Mouse (Mus musculus): ENCODE data around the gene Lhx5.

Gene Lhx5

DNA sequence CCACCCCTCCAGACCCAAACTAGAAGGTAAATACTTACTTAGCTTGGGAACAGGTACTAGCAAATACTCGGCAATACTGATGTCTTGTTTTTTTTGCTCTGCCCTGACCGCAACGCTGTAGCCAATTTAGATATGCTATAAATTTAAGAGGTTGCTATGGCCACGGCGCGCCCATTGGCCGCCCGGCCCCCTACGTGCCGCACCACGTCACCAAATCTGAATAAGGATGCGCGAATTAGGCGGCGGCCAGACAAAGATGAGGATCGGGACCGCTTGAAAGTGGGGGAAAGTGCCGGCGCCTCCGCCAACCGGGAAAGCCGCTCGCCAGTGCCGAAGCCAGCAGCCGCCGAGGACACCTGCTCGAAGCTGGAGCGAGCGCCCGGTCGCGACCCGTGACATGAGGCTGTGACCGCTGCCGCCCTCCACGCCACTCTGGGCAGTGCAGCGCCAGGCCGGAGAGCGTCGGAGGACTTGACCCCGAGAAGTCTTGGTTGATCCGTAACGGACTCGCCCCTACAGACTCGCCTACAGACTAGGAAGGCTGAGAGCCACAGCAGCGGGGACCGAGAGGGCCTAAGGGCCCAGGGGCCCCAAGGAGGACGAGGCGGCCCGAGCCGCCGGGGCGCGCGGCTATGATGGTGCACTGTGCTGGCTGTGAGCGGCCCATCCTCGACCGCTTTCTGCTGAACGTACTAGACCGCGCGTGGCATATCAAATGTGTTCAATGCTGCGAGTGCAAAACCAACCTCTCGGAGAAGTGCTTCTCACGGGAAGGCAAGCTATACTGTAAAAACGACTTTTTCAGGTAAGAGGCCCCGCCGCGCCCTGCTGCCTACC is at the start of gene Lhx5:
Gene Lhx5 (plus strand): TSS at position 51 of the 837 bp plus-strand sequence.
- no peak for DNase-seq (ENCODE audit: low spot score)

DNA sequence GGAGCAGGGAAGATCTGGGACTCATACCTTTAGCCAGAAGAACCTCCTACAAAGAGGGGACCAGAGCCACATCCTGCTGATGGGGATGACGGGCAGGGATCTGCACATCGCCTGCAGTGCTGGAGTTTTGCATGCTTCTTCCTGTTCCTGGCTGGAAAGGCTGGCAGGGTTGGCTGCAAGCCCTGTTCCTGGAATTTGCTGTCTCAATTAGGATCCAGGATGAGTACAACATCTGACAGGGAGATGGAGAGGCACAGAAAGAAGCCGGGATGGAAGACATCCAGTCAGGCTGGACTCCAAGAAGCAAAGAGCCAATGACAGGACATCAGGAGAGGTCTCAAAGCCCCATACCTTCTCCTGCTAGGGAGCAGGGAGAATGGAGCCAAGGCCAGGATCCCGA is 45.1 kb upstream of the Lhx5 start:
- no peak for DNase-seq (ENCODE audit: low spot score)

DNA sequence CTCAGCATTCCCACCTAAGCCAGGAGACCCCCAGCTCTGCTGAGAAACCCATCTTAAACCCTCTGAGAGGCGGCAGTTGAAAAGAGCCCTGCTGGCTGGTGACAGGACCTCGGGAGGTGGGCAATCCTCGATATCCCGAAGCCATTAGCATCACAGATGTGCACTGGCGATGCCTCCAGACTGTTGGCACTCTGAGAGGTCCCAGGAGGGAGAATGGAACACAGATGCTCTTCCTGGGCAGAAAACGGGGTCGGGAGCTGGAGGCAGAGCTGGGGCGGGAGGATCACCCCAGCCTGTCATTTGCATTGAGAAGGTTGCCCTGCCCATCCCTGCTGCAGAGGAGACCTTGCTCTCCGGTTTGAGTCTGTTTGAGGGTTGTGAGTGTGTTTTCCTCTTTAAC is 42.7 kb upstream of the Lhx5 start:
- DNase-seq (ENCODE audit: low spot score) = no peak

DNA sequence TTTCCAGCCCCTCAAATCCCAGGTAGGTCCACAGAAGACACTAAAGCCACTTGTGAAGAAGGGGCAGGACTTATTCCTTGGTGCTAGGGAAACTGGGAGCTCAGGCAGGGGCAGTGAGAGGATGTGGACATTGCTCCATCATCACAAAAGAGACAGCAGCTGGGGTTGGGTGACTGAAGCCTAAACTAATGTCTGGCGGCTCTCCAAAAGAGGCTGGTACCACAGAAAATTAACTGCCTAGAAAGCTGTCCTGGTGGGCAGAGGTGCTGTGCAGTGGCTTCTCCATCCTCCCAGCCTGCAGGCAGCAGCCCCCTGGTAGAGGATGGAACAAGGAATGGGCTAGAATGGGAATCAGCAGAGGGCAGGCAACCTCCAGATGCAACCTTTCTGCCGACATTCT is 41.5 kb upstream of the Lhx5 start:
- no peak for DNase-seq (ENCODE audit: low spot score)

DNA sequence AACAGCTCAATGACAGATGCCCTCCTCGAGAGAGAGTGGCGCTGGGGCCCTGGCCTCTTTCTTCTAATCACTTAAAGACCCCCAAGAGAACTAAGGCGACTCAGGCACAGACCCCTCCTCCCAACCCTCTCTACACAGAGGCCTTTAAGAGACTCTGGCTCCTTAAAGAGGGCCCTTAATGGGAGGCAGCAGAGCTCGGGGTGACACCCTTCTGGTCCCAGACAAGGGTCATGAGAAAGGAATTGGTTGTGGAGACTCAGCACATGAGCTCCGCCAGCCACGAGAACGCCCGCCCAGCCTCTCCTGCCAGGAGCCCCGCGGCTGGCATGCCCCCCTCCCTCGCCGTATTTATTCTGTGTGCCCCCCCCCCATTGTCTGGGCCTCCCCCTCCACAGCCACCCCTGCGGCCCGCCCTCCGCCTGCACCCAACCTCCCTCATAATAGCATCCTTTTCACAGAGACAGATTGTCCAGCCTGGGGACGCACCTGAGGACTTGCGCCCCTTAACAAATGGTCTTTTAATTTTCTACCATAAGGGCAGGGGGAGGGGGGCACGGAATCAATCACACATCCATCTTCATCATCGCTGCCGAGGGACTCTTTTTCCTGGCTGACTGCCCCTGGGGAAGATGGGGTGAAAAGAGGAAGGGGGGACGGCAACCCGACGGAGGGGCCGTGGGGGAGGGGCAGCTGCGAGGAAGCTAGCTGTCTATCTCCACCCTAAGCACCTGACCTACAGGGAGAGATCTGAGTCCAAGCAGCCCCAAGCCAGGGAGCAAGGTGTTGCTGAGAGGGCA is 37.4 kb upstream of the Lhx5 start:
- no peak for DNase-seq (ENCODE audit: low spot score)

DNA sequence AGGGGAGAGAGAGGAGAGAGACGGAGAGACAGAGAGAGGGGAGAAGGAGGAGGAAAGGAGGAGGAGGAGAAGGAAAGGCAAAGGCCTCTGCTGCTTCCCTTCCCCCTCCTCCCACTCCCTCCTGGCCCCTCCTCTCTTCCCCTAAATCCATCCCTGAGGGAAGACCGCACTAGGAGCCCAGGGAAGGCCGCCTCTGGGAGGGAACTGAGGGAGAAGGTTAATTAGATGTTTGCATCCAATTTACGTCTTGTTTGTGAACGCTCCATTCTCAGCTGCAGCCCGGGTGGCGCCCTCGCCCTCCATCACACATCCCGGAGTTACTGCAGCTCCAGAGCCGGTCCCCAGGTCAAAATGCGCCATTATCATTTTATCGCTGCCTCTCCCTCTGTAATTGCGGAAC is 33.5 kb upstream of the Lhx5 start:
- no peak for DNase-seq (ENCODE audit: low spot score)

DNA sequence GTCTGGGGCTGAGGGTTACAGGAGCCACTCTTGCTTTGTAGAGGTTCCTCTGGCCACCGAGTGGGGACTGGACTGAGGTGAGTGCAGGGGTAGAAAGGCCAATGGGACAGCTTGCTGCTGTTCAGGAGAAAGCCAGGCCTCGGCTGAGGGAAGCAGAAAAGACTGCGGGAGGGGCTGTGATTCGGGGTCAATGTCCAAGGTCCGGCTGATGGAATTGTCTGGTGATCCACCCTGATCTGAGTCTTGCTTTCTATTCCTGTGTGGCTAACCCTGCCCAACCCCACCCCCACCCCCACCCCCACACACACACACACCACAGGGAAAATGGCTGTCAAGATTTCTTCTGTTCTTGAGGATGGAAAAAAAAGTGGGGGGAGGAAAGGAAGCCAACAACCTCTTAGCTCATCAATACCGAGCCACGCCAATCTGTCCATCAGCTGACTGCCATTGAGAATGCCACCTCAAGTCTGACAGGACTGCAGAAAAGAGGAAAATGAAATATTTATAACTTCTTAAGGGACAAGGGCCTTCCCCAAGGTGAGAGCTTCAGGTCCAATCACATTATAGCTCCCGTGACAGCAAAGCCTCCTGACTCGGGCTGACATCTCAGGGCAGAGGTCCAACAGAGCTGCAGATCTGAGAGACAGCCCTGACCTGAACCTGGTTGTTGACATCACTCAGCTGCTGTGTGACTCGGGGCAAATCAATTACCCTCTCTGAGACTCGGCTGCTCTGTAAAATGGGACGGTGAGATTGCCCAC is 26.5 kb upstream of the Lhx5 start:
- DNase-seq (ENCODE audit: low spot score) = no peak

DNA sequence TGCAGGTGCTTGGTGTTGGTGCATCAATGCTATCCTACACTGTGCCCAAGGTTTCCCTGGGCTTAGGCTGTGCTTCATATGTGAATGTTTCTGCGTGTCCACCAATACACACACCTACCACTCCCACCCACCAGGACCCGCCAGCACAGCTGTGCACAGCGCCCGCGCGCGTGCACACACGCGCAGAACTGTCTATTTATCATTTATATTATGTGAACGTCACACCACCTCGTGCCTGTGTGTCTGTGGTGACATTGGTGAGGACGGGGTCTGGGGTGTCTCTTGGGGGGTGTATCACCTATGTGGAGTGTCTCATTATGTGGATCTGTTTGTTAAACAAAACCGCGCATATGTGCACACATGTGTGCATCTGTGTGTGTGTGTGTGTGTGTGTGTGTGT is 22.6 kb upstream of the Lhx5 start:
- DNase-seq (ENCODE audit: low spot score) = no peak

DNA sequence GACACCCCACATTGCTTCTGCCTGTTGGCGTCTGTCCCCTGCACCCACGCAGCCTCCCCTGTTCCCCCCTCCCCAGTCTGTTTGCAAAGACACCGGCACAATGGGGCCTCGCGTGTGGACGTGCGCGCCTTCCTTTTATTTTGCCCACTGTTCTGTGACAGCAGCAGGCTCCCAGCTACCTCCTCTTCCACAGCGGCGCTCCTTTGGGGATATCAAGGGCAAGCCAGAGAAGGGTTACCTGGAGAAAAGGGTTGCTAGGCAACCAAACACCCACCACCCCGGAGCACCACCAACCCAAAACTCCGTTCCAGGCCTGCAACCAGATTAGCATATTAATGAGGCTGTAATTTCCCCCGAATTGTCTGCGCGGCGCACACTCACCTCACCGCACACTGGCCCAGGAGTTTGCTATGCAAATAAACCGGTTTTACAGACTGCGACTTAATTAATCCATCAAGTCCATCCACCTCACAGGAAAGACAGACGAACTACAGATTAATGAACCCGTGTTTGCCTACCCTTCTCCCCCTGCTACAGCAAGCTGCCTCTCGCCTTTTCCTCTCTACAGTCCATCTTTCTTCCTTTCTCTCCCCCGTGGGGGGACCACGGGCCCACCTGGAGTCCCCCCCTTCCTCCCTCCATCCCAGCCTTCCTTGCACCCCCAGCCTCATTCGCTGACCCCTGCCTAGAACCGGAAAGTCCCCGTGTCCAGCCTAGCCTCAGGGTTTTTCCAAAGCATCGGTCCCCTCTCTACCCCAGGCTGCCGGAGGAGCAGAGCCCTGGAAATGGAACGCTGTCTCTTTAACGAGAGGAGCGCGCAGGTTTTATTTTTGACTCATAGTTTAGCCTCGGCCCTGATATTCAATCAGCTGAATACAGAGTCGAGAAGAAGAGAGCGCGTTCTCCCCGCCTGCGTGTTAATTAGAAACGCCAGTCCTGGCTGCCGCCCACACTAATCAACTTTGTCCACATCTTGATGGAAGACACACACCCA is 21.8 kb upstream of the Lhx5 start:
- DNase-seq (ENCODE audit: low spot score) = peak; percentile 39

DNA sequence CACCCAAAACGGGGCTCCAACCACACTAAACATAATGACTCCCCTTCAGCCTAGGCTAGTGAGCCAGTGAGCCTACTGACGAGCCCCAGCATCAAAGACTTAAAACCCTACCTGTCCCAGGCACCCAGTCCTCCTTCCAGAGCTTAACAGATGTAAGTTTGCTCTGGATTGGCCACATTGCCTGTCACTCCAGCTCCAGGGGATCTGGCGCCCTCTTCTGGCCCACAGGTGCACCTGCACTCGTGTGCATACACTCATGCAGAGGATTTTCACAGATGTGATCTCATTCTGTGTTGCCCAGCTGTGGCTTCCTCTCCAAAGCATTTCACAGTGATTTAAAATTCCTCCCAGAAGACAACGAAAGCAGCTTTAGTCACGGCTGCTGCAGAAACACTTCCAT is 18.1 kb upstream of the Lhx5 start:
- no peak for DNase-seq (ENCODE audit: low spot score)

DNA sequence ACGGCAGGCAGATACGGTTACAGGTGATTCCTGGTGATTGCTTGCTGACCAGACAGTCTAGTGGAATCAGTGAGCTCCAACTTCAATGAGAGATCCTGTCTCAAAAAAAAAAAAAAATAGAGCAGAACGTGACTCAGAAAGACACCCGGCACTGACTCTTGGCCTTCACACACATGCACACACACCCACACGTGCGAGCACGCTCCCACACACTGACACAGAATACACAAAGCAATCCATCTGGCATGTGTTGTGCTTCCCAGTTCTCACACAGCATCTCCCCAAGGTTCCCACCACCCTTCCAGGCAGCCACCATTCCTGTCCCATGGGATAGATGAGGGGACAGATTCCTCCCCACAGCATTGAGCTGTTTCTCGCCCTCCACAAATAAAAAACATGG is 11.4 kb upstream of the Lhx5 start:
- DNase-seq (ENCODE audit: low spot score) = peak; percentile 51

DNA sequence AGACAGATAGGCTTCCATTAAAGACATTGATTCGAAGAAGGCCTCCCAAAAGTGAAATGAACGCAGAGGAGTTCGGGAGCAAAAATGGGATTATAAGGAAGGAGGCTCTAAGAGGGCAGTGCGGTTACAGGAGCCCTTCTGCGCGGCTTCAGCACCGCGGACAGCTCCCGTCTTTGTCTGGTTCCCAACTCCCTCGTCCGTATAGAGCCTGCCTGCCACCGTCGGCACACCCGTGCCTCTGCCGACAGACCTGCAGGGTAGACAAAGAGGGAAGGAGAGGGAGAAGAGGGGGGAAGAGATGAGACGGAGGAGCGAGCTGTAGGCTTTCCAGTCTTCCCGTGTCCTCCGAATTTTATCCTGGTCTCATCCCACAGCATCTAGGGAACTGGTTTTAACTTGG is 7.5 kb upstream of the Lhx5 start:
- peak; percentile 18 for DNase-seq (ENCODE audit: low spot score)

DNA sequence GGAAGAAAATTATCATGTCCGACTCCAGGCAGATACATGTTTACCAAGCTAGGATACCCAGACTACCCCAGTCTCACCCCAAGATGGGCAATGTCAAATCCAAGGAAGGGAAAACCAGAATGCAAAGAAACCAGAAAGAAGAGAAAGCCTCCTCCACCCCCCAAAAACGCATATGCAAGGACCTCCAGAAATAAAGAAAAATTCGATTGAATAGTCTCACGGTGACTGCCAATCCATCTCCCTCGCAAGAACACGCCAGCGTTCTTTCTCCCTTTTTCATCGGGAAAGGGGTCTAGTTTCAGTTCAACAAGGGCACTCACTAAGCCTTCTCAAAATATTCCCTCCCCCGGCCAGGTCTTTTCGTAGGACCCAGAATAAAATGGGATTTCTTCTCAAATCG is 6.8 kb upstream of the Lhx5 start:
- DNase-seq (ENCODE audit: low spot score) = no peak

DNA sequence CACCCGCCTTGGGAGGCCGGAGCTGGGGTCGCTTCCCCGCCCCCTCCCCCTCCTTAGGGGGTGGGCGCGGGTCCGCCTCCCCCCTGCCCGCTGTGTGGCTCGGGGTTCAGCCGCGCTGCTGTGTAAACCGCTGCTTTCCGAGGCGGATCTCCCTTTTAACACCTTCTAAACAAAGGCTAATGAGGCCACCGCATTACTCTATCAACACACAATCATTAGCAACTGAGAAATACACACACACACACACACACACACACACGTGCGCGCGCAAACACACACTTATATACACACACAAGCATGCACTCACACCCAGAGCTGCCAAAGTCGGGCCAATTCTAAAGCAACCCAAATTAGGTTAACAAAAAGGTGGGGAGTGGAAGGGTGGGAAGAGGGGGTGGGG is 5.8 kb upstream of the Lhx5 start:
- no peak for DNase-seq (ENCODE audit: low spot score)

DNA sequence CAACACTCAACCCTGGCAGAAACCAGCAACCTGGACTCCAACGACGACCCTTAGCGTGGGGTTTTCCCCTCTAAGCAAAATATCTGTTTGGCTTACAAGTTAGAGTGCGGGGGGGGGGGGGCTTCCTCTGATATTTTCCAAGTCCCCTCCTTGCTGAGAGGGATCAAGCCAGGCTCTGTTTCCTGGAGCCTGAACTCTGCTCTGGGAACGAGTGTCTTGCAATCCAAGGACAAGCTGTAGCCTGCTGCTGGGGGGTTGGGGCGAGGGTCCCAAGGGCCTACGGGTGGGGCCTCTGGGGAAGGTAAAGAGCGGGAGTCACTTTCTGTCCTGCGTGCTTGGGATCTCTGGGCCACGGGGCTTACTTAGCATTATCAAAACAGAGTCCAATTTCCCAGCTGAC is 4.9 kb upstream of the Lhx5 start:
- DNase-seq (ENCODE audit: low spot score) = no peak

DNA sequence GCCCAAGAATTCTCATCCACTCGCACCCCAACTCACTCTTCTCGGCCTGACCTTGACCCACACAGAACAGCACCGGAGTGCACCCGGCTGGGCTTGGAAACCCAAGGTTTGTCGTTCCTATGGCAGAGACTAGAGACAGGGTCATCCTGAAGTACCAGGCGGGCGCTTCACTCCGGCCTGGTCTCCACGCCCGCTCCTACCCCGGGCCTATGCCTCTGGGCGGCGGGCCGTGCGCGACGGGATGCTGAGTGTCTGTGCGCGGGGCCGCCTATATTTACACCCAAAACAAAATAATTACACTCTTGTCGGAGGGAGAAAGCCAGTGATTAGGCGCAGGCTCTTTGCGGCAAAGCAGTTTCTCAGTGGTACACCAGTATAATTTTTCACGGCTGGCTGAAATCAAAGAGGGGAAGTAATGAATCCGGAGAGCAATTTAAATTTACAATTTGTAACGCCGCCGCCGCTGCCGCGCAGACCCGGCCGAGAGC is 4.0 kb upstream of the Lhx5 start:
- no peak for DNase-seq (ENCODE audit: low spot score)

DNA sequence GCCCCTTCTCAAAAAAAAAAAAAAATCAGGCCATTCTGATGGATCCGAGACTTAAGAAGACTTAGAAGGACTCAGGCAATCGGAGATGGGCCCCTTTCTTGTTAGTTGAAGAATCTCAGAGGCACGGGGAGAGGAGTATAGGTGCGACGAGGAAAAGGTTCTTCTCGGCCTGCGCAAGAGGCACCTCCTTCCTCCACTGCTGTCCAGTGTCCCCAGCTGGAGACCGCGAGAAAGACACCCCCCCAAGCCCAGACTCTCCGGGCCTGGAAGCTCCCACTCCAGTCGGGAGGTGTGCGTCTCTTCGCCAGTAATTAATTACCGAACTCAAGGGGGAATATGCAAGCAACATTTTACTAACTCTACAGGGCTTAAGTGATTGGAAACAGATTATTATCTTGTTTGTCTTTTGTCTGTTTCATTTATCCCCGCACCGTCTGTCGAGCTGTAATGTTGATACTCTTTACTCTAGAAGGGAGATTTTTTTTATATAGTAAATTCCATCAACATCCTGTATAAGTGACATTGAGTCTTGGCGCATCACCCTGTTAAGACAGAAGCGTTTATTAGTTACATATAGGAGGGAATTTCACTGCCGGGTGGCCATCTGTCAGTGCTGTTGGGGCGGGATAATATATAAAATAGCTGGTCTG is 3.2 kb upstream of the Lhx5 start:
- DNase-seq (ENCODE audit: low spot score) = no peak

DNA sequence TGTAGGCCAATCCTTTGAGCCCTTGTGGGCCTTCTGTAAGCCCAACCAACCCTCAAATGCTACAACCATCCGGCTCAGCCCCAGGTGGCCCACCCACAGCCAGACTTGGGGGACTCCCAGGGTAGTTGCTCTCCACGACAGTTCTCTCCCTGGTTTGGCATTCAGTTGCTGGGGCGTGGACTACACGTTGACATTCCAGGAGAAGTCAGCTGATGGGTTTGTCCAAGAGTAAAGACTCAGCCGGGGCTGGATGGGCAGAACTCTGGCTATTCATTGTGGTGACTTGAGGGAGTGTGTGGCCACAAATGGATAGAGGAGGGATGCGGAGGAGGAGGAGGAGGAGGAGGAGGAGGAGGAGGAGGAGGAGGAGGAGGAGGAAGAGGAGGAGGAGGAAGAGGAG is 2.5 kb upstream of the Lhx5 start:
- DNase-seq (ENCODE audit: low spot score) = no peak

DNA sequence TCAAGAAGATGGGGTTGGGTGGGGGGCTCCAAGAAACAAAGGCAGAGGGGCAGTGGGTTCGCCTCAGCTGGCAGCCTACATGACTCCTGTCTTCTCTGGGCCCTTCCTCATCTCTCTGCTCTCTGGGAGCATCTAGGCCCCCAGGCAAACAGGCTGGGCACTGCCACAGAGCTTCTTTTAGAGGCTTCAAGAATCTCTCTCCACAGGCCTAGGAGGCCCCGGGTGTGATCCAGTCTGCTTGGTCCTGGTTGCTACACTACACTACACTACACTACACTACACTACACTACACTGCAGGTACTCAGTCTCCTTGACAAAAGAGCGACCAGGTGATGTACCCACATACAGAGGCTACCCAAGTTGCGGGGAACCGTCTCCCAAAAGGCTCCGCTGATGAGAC is 1.8 kb upstream of the Lhx5 start:
- no peak for DNase-seq (ENCODE audit: low spot score)

DNA sequence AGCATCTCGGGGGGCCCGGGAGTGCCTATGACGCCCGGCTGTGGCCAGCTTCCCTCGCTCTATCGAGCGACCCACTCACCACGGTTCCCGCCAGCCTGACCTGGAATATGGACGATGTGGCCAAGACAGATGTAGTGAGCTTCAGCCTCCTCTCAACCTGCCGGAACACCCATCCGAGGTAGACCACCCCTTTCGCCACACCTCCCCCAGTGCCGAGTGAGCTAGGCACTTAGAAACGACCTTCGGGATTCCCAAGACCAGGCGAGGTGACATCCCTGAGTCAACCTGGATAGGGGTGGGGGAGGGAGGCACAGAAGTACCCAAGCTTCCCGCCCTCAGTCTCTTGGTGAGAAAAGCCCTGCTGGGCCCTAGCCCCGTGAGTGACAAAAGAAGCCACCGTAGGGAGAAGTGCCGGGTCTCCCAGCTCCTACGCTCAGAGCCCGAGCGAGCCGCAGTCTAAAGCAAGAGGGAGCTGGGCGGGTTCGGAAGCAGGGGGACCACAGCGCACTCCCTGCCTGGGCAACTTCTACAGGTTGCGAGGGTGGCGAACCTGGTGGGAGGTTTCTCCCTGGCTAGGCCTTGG is 407 bp upstream of the Lhx5 start:
- no peak for DNase-seq (ENCODE audit: low spot score)
